Mouse (Mus musculus) midbrain, embryonic 13.5 days (tissue): ENCODE measurements around the gene Gm10964. TPM values are rescaled to one million over a fixed set of nuclear protein-coding genes. Genes with fewer than 3 reads are reported as not detected.
"Not testable (repeated sequence)": the region's sequence is repeated elsewhere in the genome, so short reads cannot be mapped to it uniquely, and the experiment has no call there.

Source experiments
- ATAC-seq: fragments of 200-750 bp; cut with Nextera tagmentation; 2 replicates; pipeline ENCODE4 v1.8.0; 2017; ENCODE audit warnings: mild to moderate bottlenecking, moderate TSS enrichment, moderate library complexity
- H3K27ac ChIP-seq: fragments of 300-500 bp; sonication (generic); 2 replicates; pipeline ENCODE4 v1.5.1; 2015; ENCODE audit warnings: inconsistent platforms, mild to moderate bottlenecking, moderate library complexity
- H3K27me3 ChIP-seq: fragments of 300-500 bp; sonication (generic); 2 replicates; pipeline ENCODE4 v1.6.1; 2015; ENCODE audit warnings: mild to moderate bottlenecking, inconsistent platforms
- H3K36me3 ChIP-seq: fragments of 300-500 bp; sonication (generic); 2 replicates; pipeline ENCODE4 v1.6.1; 2015; ENCODE audit warnings: mild to moderate bottlenecking, inconsistent platforms
- H3K4me1 ChIP-seq: fragments of 300-500 bp; sonication (generic); replicated peaks from 2 replicates; pipeline ENCODE4 v1.6.1; 2015; ENCODE audit warnings: inconsistent platforms
- H3K4me2 ChIP-seq: fragments of 300-500 bp; sonication (generic); replicated peaks from 2 replicates; pipeline ENCODE4 v1.6.1; 2015; ENCODE audit warnings: moderate library complexity, mild to moderate bottlenecking, inconsistent platforms
- H3K4me3 ChIP-seq: fragments of 300-500 bp; sonication (generic); replicated peaks from 2 replicates; pipeline ENCODE4 v1.5.1; 2015; ENCODE audit warnings: mild to moderate bottlenecking, inconsistent platforms
- H3K9ac ChIP-seq: fragments of 300-500 bp; sonication (generic); replicated peaks from 2 replicates; pipeline ENCODE4 v1.6.1; 2015; ENCODE audit warnings: mild to moderate bottlenecking, inconsistent platforms
- H3K9me3 ChIP-seq: fragments of 300-500 bp; sonication (generic); 2 replicates; pipeline ENCODE4 v1.6.1; 2016; ENCODE audit warnings: mild to moderate bottlenecking, inconsistent platforms
- WGBS: fragments of 180-500 bp; shearing (Covaris S2); methylation state at CpG from one replicate; pipeline ENCODE4 v1.1.7; 2015; 5-methylcytosine and 5-hydroxymethylcytosine counted together
- polyA plus RNA-seq: library from polyadenylated mRNA; unstranded; fragments of >200 nt; fragmentation: Nextera tagmentation; extraction: Ambion mirVana; gene quantifications from 2 replicates; pipeline ENCODE4 v1.2.1, GENCODE M21; 2015

The Gm10964 gene
- polyA plus RNA-seq, 1 experiment from 2014 or later: not detected

GRCm38 (mm10) chr3:103787225-103787624 lies 48.1 kb downstream of the Gm10964 start:
- no peak overlapping the region for H3K27ac ChIP-seq
- H3K4me1 ChIP-seq: peaks cover 31% of the 10 kb centered on the region
- no peaks in the 10 kb centered on the region for H3K27me3 ChIP-seq
- no peaks in the 10 kb centered on the region for H3K36me3 ChIP-seq
- no peak overlapping the region for H3K4me2 ChIP-seq
- WGBS: 69% methylated on average over 7 of the region's 7 CpGs
- no peak for ATAC-seq
- H3K4me3 ChIP-seq: no peak overlapping the region
- no peaks in the 10 kb centered on the region for H3K9me3 ChIP-seq
- no peak overlapping the region for H3K9ac ChIP-seq

- peak overlapping the region; percentile 95 for H3K4me3 ChIP-seq
- peaks cover 31% of the 10 kb centered on the region for H3K4me1 ChIP-seq
- H3K4me2 ChIP-seq: peak overlapping the region; percentile 89; the same call in 1 of the 2 replicates
- no peaks in the 10 kb centered on the region for H3K9me3 ChIP-seq
- H3K36me3 ChIP-seq: no peaks in the 10 kb centered on the region
- no peak overlapping the region for H3K27ac ChIP-seq
- 0 out of 2 replicates have a peak, but pooled peaks cover 4% of the 10 kb centered on the region for H3K27me3 ChIP-seq
- ATAC-seq: no peak
- no peak overlapping the region for H3K9ac ChIP-seq
- 90% methylated on average over 7 of the region's 7 CpGs for WGBS
These were observed 49.9 kb downstream of the Gm10964 start for GRCm38 (mm10) chr3:103789096-103789495.

DNA sequence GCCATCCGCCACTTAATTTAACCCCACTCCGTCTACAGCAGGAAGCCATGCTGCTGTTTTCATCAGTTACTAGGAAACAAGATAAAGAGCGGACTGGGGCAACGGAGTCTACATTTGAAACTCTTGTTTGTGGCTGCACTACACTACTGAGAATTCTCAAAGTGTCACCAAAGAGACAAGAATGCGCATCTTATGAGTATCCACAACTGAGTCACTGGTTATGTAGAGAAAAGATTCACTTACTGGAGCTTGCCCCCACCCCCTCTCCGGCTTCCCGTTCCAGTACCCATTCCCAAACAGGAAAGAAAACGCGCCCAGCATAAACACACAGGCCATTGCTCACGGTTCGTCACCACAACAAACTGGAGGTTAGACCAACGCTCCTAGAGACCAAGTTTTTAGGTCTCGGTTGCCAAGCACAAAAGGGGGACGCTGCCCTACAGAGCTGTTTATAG lies 50.8 kb downstream of the Gm10964 start:
- ATAC-seq: no peak
- no peaks in the 10 kb centered on the region for H3K9me3 ChIP-seq
- H3K4me3 ChIP-seq: peak overlapping the region; percentile 95
- H3K9ac ChIP-seq: peak overlapping the region; percentile 94
- H3K27me3 ChIP-seq: 0 out of 2 replicates have a peak, but pooled peaks cover 4% of the 10 kb centered on the region
- H3K4me2 ChIP-seq: peak overlapping the region; percentile 89
- 3% methylated on average over 14 of the region's 14 CpGs for WGBS
- H3K27ac ChIP-seq: peak overlapping the region; percentile 90
- H3K36me3 ChIP-seq: no peaks in the 10 kb centered on the region
- H3K4me1 ChIP-seq: peaks cover 31% of the 10 kb centered on the region

DNA sequence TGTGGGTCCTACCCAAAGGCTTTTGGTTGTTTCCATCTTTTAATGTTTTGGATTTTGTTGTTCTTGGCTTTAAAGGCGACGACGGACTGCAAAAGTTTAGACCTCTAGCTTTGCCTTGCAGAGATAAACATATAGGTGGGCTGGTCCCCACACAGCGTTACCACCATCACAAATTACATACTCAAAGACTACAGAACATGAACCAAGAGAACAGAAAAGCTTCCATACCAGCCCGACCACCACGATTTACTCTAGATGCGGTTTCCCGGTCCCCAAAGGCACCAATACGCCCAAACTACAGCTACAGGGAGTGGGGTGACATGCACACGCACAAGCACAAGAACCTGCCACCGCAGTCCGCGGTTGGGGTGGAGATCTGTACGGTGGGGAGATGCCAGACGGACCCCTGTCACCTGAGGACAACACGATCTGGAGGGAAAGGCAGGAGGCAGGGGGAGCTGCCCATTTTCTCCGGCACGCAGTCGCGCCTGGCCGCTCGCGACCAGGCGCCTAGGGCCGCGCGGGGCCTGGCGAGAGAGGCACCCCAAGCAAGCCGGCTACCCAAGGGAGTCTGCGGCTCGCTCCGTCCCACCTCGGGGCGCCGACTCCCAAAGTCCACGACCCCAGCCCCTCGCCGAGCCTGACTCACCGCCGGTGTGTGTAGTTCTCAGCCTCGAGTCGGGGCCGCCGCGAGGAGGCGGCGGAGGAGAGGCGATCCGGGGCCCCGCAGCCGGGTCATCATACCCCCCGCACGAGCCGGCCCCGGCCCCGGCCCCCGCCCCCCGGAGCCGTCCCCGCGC lies 51.4 kb downstream of the Gm10964 start:
- ATAC-seq: peak; percentile 89
- WGBS: under 1% methylated on average over 60 of the region's 61 CpGs

GRCm38 (mm10) chr3:103791230-103792110 lies 52.3 kb downstream of the Gm10964 start, which contains the start of gene Hipk1:
Gene Hipk1 (minus strand): TSS chr3:103791563.
- Histone ChIP-seq H3K4me3 (peak within 1 kb of the TSS; percentile 95), H3K4me2 (peak within 1 kb of the TSS; percentile 89), H3K27me3 (0 out of 2 replicates have a peak, but pooled peaks cover 4% of the 10 kb centered on the region), H3K4me1 (peaks cover 31% of the 10 kb centered on the region), H3K9me3 (no peaks in the 10 kb centered on the region), H3K36me3 (no peaks in the 10 kb centered on the region), H3K27ac (peak within 1 kb of the TSS; percentile 90), H3K9ac (peak within 1 kb of the TSS; percentile 94)
- peak; percentile 98 for ATAC-seq
- WGBS: 11% methylated on average over 47 of the region's 49 CpGs

More for the DNA sequence above, 51.4 kb downstream of the Gm10964 start:
- Histone ChIP-seq H3K27ac (peak overlapping the region; percentile 90), H3K4me1 (peaks cover 31% of the 10 kb centered on the region), H3K36me3 (no peaks in the 10 kb centered on the region), H3K4me2 (peak overlapping the region; percentile 89), H3K4me3 (peak overlapping the region; percentile 95), H3K9ac (peak overlapping the region; percentile 94), H3K27me3 (0 out of 2 replicates have a peak, but pooled peaks cover 4% of the 10 kb centered on the region), H3K9me3 (no peaks in the 10 kb centered on the region)

GRCm38 (mm10) chr3:103792111-103792406 lies 52.9 kb downstream of the Gm10964 start:
- H3K9ac ChIP-seq: peak overlapping the region; percentile 94; the same call in 1 of the 2 replicates
- not testable (repeated sequence) for ATAC-seq, H3K36me3 ChIP-seq, H3K27ac ChIP-seq, H3K27me3 ChIP-seq, H3K9me3 ChIP-seq
- H3K4me1 ChIP-seq: peaks cover 30% of the 10 kb centered on the region
- peak overlapping the region; percentile 95 for H3K4me3 ChIP-seq
- 82% methylated on average over 5 of the region's 5 CpGs for WGBS
- peak overlapping the region; percentile 89 for H3K4me2 ChIP-seq

- 0 out of 2 replicates have a peak, but pooled peaks cover 4% of the 10 kb centered on the region for H3K27me3 ChIP-seq
- H3K36me3 ChIP-seq: no peaks in the 10 kb centered on the region
- no peak overlapping the region for H3K27ac ChIP-seq
- H3K4me3 ChIP-seq: no peak overlapping the region
- no peaks in the 10 kb centered on the region for H3K9me3 ChIP-seq
- no peak for ATAC-seq
- H3K9ac ChIP-seq: no peak overlapping the region
- WGBS: 89% methylated on average over 1 of the region's 1 CpGs
- peaks cover 27% of the 10 kb centered on the region for H3K4me1 ChIP-seq
- no peak overlapping the region for H3K4me2 ChIP-seq
These were observed 53.4 kb downstream of the Gm10964 start for GRCm38 (mm10) chr3:103792566-103792965.

Other genes with a start within 250 kb of the Gm10964 start
- 10.4 and 11.9 TPM in 2 replicates for gene Syt6, start 164.1 kb upstream of the Gm10964 start, polyA plus RNA-seq
- 0.13 and 0.17 TPM in 2 replicates for gene Atg4a-ps, start 93.3 kb upstream of the Gm10964 start, polyA plus RNA-seq
- 3.3 TPM in 2 replicates for gene Olfml3, start 1.4 kb upstream of the Gm10964 start, polyA plus RNA-seq
- 13.2 and 14.5 TPM in 2 replicates for gene Hipk1, start 52.2 kb downstream of the Gm10964 start, polyA plus RNA-seq
- 23.7 and 30.0 TPM in 2 replicates for gene Dclre1b, start 70.1 kb downstream of the Gm10964 start, polyA plus RNA-seq
- gene Ap4b1, start 70.2 kb downstream of the Gm10964 start, polyA plus RNA-seq: 24.1 and 25.0 TPM in 2 replicates
- gene Gm43064, start 70.2 kb downstream of the Gm10964 start, polyA plus RNA-seq: 0.46 TPM in 1 of 2 replicates, not detected in the other
- 0.08 and 0.63 TPM in 2 replicates for gene Bcl2l15, start 93.2 kb downstream of the Gm10964 start, polyA plus RNA-seq
- 0.24 and 0.49 TPM in 2 replicates for gene Ptpn22, start 120.4 kb downstream of the Gm10964 start, polyA plus RNA-seq
- 23.8 and 24.6 TPM in 2 replicates for gene Rsbn1, start 174.8 kb downstream of the Gm10964 start, polyA plus RNA-seq
- gene Phtf1, start 228.7 kb downstream of the Gm10964 start, polyA plus RNA-seq: 29.7 and 33.2 TPM in 2 replicates